Mouse (Mus musculus) brain, embryonic 14.5 days (tissue): ENCODE results near the gene Olfr933.

Source experiments
- CTCF ChIP-seq: fragments of 200-500 bp; IDR thresholded peaks from 2 replicates; pipeline ENCODE4 v1.5.1; 2012; ENCODE audit warnings: inconsistent platforms, mild to moderate bottlenecking, moderate library complexity, borderline replicate concordance; ENCODE audit not compliant: insufficient read depth, insufficient read length; ENCODE audit errors: extremely low read depth
- POLR2A ChIP-seq: fragments of 200-500 bp; IDR thresholded peaks from 2 replicates; pipeline ENCODE4 v1.6.1; 2012; ENCODE audit warnings: mild to moderate bottlenecking, inconsistent platforms, borderline replicate concordance; ENCODE audit not compliant: poor library complexity, insufficient read depth, insufficient read length, severe bottlenecking; ENCODE audit errors: extremely low read depth

GRCm38 (mm10) chr9:38999583-38999982 lies 27.5 kb downstream of the Olfr933 start, which contains the start of gene Olfr935:
- TF ChIP-seq CTCF: no peak
- no peak for TF ChIP-seq POLR2A
